Mouse (Mus musculus) layer of hippocampus, adult 9-11 months (tissue): Measurements from ENCODE around the gene Usp48.

Experiments
- DNase-seq: peaks from one replicate; pipeline ENCODE4 v3.0.0; 2022

Usp48 gene

GRCm38 (mm10) chr4:137695300-137695699 is 101.7 kb downstream of the Usp48 start:
- no peak for DNase-seq

- DNase-seq, result no peak
These were observed 102.3 kb downstream of the Usp48 start for GRCm38 (mm10) chr4:137695900-137696299.

GRCm38 (mm10) chr4:137697156-137697885 is 103.8 kb downstream of the Usp48 start:
- DNase-seq, result no peak

- DNase-seq, result no peak
These were observed 104.8 kb downstream of the Usp48 start for GRCm38 (mm10) chr4:137698076-137698985.

GRCm38 (mm10) chr4:137699264-137700211 is 106.0 kb downstream of the Usp48 start:
- no peak for DNase-seq

GRCm38 (mm10) chr4:137700960-137701359 is 107.4 kb downstream of the Usp48 start:
- no peak for DNase-seq

- no peak for DNase-seq
These were observed 109.5 kb downstream of the Usp48 start for GRCm38 (mm10) chr4:137703077-137703476.

GRCm38 (mm10) chr4:137704561-137704960 is 111.0 kb downstream of the Usp48 start:
- DNase-seq, result no peak

GRCm38 (mm10) chr4:137705379-137705778 is 111.8 kb downstream of the Usp48 start:
- no peak for DNase-seq

GRCm38 (mm10) chr4:137706510-137706909 is 113.0 kb downstream of the Usp48 start:
- DNase-seq, result no peak

GRCm38 (mm10) chr4:137707216-137707990 is 113.8 kb downstream of the Usp48 start:
- DNase-seq, result no peak
